Mouse (Mus musculus) embryo, embryonic 9.5 days (tissue): ENCODE results near the gene Notch3.
"Not testable (repeated sequence)": the region's sequence is repeated elsewhere in the genome, so short reads cannot be mapped to it uniquely, and the experiment has no call there.

ENCODE experiments used
- DNase-seq: peaks from one replicate; pipeline ENCODE4 v3.0.0-alpha.2; 2017; ENCODE audit errors: extremely low spot score

The Notch3 gene

DNA sequence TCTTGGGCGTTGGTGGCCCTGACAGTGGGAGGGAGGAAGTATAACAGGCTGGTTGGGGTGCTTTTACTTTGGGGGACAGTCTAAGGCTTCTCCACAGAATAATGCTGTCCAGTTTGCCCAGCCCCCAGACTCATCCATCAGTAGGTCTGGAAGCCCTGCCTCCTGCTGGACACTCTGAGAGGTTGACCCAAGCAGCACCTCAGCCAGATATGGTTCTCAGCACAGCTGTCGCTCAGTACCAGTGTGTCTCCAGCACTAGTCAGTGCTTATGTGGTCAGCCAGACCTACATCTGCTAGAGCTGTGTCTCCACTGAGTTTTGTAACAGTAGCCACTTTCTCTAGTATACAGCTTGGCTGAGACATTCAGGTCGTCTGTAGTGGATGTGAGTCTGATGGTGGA lies 48.2 kb downstream of the Notch3 start:
- no peak for DNase-seq

DNA sequence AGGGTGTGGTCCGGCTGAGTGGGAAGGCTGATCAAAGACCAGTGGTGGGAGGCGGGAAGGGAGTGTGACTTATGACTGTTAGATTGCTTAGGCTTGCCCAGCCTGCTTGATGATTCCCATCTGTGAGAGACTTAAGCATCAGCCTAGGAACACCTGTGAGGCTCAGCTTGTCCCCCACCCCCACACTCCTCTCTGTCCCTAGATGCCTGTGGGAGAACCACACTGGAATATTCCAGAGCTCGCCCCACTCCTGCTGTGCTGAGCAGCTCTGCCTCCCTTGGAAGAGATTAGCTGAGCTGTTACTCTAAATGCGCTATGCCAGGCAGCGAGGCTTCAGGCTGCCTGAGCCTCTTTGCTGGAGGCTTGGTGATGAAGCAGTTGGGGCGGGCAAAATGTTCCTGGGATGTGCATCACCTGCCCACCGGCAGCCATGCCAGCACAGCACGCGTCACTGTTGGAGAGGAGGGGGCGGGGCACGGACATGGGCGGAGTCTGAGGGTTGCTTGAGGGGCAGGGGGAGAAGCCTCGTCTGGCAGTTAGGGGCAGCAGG lies 48.7 kb downstream of the Notch3 start:
- peak; percentile 81 for DNase-seq

DNA sequence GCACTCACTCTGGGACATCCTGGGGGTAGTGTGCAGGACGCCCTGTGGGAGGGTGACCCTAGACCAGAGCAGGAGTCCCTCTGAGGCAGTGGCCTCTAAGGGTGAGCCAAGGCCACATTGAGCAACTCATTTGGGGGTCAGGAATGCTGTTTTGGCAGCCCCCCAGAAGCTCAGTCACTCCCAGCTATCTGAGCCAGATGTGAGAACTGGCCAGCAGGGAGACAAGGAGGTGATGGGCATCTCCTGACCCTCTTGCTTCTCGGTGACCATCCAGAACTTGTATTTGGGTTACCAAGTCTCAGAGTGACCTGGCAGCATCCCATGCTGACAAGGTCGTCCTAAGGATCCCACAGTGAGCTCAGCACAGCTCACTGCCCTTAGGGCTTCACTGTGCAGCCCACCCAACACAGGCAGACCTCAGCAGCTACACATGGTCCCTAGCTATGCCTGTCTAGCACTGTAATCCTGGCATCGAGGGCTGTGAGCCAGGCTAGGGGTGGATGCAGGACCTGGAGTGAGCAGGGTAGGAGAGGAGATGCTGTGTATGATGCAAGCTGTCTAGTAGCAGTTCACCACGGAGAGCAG lies 49.3 kb downstream of the Notch3 start:
- DNase-seq, result no peak

DNA sequence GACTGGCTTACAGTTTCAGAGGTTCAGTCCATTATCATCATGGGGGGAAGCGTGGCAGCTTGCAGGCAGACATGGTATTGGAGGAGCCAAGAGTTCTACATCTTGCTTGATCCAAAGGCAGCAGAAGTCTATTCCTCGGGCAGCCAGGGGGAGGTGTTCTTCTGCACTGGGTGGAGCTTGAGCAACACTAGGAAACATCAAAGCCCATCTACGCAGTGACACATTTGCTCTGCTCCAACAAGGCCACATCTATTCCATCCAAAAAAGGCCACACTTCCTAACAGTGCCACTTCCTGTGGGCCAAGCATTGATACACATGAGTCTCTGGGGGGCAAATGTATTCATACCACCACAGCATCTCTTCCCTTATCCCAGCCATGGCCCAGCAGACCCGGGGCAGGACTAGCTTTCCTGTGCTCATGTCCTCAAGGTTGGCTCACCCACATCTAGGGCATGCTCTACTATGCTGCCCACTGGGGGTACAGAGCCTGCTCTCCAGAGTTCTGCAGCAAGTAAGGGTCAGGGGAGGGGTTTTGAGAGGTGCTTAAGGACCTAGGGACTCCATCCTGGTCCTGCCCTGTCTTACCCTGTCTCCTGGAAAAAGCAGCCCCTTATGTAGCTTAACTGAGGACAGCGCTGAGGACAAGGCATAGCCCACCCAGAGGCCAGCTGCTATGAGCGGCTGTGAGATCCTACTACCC lies 49.9 kb downstream of the Notch3 start:
- no peak for DNase-seq

DNA sequence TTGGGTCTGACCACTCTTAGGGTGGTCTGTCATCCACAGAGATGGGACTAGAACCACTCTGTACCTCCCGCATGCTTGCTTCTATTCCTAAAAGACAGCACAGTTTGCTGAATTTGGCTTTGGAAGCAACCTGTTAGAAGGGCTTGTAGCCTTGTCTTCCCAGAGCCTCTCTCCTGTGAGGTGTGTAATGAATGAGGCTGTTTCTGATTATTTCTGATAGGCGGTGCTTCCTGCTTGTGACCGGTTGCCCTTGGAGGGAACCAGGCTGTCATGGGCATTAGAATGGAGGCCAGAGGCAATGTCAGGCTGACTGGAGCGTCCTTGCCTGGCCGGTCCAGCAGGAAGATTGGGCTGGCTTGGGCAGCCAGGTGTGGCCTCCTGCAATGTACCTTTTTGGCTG lies 52.2 kb downstream of the Notch3 start:
- DNase-seq, result not testable (repeated sequence)

DNA sequence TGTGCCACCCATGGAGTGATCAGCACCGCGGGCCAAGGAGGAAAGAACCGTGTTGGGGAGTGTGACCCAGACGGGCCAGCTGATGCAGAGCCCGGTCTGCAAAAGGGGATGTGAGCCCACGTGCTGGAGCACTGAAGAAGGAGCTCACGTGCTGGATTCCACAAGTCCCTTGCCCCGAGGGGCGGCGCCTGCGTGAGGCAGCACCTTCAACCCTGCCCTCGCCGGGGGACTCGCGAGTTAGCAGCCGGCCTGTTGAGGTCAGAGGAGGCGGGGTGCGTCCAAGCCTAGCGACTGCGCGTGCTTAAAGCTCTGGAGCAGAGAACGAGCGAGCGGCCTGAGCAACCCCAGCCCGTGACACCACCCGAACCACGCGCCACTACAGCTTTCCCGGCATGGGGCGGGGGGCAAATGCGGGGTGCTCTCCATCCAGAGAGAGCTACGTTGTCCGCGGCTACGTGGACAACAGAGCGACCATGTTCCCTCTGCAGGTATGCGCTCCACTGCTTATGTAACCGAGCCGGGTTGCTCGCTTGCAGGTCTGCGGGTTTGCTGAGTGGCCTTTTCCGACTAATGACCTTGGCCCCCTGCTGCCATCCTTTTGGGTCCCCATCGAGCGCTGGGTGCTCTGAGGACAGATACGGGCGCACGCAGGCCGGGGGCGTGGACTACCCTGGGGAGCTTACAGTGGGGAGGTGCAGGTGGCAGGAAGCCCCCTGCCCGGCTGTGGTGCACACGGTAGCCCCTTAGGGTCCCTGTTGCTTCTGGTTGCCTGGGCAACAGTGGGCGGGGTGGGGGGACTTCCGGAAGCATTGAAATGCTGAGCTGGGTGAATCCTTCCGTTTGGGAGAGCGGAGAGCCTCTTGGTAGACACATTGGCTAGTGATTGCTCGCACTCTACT lies 52.9 kb downstream of the Notch3 start:
- peak; percentile 63 for DNase-seq

DNA sequence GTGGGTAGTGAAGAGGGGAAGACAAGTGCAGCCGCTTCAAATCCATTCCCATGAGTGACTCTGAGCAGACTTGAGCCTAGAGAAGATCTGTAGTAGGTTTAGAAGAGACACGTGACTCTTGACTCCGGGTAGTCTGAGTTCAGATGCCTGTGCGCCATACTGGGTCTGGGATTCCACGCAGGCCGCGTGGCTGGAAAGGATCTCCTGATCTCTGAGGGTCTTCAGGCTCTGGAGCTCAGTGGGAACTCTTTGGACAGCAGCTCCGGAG lies 53.5 kb downstream of the Notch3 start:
- DNase-seq, result peak; percentile 28

DNA sequence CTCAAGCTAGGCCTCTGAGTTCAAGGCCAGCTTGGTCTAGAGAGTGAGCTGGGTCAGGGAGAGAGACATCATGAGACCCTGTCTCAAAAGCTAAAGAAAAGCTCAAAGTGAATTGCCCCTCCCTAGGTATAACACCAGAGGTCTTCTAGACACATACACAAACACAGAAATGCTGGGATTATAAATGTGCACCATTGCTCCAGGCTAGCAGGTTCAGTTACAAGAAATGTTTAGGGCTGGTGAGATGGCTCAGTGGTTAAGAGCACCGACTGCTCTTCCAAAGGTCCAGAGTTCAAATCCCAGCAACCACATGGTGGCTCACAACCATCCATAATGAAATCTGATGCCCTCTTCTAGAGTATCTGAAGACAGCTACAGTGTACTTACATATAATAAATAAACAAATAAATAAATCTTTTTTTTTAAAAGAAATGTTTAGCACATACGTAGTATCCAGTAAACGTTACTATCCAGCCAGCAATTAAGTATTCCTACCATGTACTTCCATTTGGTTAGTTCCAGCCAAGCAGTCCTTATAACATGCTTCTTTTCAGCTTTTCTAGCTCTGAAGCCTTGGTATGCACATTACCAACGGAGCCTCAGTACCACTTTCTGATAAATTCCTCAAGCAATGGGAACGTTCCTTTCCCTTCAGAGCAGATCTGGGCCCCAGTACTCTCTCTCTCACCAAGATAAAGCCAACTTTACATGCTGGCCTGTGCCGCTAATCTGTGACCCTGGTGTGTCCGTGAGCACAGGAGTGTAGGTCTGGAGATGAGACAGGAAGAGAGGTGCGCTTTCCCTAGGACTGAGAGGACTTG lies 54.0 kb downstream of the Notch3 start:
- no peak for DNase-seq

DNA sequence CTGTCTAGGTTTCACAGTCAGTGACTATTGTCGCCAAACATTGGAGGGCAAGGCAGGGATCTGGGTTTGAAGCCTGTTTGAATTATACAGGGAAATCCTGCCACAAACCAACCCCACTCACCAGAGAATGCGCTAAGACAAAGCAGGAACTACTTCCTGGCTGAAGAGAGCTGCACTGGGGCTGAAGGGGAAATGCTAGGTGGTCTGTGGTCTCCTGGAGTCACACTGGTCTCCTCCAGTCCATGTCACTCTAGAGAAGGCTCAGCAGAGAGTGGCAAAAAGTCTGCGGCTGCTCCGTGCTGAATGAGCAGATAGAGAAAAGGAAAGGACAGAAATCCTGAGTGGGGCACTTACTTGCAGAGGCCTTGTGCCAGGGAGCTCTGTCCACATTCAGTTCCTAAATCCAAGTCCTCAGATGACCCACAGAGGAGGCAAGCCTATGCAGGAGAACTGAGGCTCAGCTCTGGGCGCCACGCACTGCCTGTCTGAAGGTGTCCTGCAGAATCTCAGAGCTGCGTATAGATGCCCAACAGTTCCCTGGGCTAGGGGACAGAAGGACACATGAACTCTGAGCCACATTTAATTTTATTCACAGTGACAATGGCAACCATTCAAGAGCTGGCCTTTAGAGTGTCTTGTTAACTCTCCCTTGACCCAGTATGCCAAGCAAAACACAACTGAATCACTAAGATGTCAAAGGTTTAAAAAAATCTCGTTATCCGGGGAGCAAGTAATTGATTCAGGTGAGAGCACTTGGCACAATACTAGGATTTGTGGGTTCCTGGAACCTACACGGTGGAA lies 55.5 kb downstream of the Notch3 start:
- no peak for DNase-seq

DNA sequence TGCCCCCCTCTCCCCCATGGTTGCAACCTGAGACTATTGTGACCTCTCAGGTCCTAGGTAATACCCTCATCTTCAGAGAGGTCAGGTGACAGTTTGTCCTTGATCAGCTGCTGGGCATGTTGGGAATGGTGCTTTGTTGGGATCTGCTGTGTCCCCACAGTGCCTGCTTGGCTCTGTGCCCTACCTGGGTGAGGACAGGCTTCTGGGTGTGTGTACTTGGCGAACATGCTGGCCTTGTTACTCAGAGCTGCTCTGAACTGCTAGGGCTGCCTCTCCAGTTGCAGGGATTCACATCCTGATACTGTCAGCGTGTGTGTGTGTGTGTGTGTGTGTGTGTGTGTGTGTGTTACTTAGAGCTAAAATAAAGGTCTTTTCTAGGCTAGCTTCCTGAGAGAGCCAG lies 56.2 kb downstream of the Notch3 start:
- DNase-seq, result no peak

DNA sequence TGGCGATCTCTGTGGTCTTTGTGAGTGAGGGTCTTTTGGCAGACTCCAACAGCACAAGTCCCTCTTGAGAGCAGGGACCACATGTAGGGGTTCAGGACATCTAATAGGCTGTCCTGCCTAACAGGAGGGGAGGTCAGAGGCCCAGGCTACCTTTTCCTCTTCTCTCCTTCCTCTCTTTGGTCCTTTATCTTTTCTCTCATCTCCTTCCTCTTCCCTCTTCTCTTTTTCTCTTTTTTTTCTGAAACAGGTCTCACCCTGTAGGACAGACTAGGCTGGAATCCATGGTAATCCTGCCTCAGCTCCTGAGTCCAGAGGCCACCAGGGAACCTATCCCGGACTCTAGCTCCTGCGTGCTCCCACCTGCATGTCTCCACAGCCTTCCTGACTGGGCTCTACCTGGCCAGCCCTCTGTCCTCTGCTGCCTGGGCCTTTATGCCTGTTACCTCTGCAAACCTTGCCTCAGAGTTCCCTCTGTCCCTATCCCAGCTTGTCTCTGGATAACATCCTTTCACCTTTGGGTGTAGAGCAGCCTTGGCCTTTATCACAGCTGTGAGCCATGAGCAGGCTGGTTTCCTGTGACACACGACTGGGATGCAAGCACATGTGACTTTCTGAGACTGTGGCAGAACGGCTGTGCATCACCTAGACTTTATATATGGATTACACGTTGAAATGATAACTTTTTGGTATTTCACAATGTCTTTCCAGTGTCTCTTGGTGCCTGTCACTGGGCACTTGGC lies 57.3 kb downstream of the Notch3 start:
- no peak for DNase-seq

DNA sequence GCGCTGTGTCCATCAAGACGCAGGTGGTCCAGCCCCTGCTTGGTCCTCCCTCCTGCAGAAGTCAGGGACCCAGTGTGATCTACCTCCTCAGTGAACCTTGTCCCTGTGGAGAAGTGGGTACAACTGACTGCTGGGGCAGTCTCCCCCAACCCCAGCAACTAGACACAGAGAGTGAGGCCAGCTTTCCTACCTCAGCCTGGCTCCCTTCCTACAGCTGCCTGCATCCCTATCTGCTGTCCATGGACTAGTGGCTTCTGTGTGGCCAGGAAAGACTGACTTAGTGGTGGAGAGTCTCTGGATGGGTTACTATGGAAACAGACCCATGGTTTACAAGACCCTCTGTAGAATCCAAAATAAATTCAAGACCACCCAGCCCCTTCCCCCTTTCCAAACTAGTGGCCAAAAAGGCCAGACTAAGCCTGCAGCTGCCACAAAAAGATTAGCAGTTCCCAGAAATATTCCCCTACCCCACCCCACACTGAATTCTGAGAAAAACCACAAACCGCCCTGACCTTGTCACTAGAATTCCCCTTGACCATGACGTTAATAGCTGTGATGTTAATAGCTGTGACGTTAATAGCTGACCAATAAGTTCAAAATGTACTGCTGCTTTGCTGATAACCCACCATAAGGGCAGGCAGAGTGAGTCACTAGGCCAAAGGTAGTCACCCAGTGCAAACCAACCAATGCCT lies 58.2 kb downstream of the Notch3 start:
- DNase-seq, result not testable (repeated sequence)

DNA sequence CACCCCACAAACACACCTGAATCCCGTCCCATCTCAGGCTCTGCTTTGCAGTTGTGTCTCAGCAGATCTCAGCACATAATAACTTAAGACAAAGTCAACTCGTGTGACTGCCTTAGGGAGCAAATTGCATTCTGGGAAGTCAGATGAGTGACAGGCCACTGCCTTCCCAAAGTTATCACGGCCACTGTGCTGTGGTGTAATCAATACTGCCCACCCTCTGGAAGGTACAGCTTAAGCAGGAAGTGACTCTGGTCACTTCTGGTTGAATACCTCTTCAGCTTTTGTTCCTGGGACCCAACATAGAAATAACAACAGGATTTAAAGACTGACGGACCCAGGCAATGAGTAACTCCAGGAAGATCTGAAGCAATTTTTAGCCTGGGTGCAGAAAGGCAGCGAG lies 58.8 kb downstream of the Notch3 start:
- no peak for DNase-seq

DNA sequence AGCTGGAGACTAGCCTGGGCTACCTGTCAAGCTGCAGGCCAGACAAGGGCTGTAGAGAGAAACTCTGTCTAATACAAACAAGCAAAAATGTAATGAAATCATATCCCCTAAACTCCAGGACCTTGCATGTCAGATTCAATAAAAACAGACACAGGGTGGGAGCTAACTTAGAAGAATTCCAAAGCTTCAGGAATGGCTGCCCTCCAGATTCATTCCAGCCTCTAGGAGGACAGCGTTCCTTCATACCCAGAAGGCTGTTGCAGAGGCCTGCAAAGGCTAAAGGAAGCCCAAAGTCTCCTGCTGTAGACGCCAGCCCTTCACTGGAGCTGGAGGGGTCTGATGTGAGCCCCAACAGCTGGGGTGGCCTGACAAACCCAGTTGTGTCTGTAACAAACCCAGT lies 60.3 kb downstream of the Notch3 start:
- no peak for DNase-seq

DNA sequence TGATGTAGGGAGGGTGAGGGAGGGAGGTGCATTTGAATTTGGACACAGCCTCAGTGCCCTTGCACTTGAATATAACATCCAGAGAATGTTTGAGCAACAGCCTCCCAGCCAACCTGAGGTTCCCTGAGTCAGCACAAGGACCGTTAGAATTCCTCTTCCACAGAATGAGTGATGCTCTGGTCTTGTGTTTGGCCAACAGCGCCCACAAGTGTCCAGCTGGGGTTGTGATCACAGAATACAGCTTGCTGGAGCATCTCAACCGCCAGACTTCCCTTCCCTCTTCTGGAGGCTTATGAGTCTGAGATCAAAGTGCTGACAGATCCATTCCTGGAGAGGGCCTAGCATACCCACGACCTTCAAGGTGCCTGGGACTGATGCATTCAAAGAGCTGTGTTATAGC lies 63.6 kb downstream of the Notch3 start:
- DNase-seq, result no peak

DNA sequence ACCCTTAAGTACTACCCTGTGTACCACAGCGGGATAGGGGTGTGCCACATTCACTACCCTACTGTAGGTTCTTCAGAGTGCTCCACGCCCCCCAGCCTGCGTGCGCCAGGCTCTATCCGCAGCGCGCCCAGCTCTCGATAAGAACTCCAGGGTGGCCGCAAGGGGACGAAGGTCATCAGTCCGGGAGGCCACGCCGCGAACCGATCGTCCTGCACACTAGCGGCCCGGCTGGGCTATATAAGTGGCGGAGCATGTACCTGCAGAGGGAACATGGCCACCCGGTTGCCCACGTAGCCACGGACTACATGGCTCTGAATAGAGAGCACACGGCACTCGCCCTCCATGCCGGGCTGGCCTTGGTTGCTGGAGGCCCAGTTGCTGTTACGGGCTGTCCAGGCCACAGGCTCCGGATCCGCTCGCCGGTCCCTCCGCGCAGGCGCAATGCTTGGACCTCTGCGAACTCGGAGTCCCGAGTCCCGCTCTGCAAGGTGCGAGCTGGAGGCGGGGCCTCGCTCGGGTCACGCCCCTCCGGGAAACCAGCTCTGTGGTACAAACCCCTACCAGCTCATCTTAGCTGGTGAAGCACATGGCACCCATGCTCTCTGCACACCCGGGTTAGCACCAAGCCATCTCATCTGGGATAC lies 66.6 kb downstream of the Notch3 start:
- peak; percentile 79 for DNase-seq

DNA sequence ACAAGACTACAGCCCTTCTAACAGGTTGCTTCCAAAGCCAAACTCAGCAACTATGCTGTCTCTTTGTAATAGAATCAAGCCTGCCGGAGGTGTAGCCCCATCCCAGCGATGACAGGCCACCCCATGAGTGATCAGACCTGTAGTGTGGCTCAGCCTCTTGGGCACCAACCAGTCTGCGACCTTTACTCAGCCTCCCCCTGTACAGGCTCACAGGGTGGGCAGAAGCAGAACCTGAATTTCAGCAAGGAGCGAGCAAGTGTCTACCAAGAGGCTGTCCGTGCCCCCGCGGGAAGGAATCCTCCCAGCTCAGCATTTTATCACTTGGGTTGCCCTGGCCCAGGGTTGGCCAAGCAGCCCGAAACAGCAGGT lies 67.1 kb downstream of the Notch3 start:
- DNase-seq, result no peak

DNA sequence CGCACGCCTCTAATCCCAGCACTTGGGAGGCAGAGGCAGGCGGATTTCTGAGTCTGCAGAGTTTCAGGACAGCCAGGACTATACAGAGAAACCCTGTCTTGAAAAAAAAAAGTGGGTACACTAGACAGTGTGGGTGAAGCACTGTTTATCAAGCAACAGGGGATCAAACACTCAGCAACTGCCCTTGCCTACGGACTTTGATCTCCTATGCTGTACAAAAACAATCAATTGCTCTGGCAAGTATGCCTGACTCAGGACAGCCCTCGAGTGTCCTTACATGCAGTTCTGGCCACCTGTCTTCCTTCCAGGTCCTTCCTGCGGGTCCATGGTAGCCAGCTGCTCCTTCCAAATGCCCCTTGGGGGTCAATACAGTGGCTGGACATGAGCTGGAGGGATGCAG lies 67.7 kb downstream of the Notch3 start:
- DNase-seq, result not testable (repeated sequence)

DNA sequence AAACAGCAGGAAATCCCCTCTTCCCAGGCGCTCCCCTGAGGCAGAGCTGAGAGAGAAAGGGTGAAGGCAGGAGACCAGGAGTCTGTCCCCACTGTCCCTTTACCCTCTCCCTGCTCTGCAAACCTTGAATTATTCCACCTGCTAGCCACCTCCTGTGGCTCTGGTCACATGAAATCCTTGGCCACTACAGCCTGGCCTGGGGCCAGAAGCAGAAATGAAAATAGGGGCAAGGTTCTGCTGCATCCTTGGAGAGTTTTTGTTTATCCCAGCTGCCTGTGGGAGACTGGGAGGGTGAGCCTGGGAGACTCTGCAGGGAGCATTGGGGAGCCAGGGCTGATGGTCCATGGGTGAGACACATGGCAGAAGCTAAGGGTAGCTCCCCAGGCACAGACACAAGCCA lies 69.0 kb downstream of the Notch3 start:
- DNase-seq, result no peak
